Mouse (Mus musculus): ENCODE measurements around the gene Trub2. TPM values are rescaled to one million over a fixed set of nuclear protein-coding genes. Genes with fewer than 3 reads are reported as not detected.

The Trub2 gene
- total RNA-seq (2014; fragmentation: Nextera tagmentation) (31.4 and 39.4 TPM in 2 replicates), total RNA-seq (2017) (28.2 and 64.7 TPM in 2 replicates)

GRCm38 (mm10) chr2:29787937-29788681, at the start of gene Trub2:
Gene Trub2 (minus strand): TSS chr2:29788502.
- ATAC-seq (replicated peaks; ENCODE audit: poor library complexity, severe bottlenecking) = peak; percentile 96

- no peak for ATAC-seq (replicated peaks; ENCODE audit: poor library complexity, severe bottlenecking)
Observed at GRCm38 (mm10) chr2:29835391-29835899, 47.1 kb upstream of the Trub2 start.

GRCm38 (mm10) chr2:29833796-29834195, 45.5 kb upstream of the Trub2 start:
- ATAC-seq (replicated peaks; ENCODE audit: poor library complexity, severe bottlenecking) = no peak

GRCm38 (mm10) chr2:29831106-29831505, 42.8 kb upstream of the Trub2 start:
- ATAC-seq (replicated peaks; ENCODE audit: poor library complexity, severe bottlenecking) = no peak

- ATAC-seq (replicated peaks; ENCODE audit: poor library complexity, severe bottlenecking) = peak; percentile 72
Observed at GRCm38 (mm10) chr2:29827709-29828024, 39.4 kb upstream of the Trub2 start.

GRCm38 (mm10) chr2:29826926-29827708, 38.8 kb upstream of the Trub2 start:
- ATAC-seq (replicated peaks; ENCODE audit: poor library complexity, severe bottlenecking) = peak; percentile 94

- peak; percentile 2; the same call in 1 of the 2 replicates for ATAC-seq (replicated peaks; ENCODE audit: poor library complexity, severe bottlenecking)
Observed at GRCm38 (mm10) chr2:29826318-29826925, 38.1 kb upstream of the Trub2 start.

GRCm38 (mm10) chr2:29820025-29820817, 31.9 kb upstream of the Trub2 start, which contains the start of gene Urm1:
Gene Urm1 (plus strand): TSS chr2:29820075.
- ATAC-seq (replicated peaks; ENCODE audit: poor library complexity, severe bottlenecking) = peak; percentile 68

- ATAC-seq (replicated peaks; ENCODE audit: poor library complexity, severe bottlenecking) = no peak
Observed at GRCm38 (mm10) chr2:29819363-29819762, 31.1 kb upstream of the Trub2 start.

GRCm38 (mm10) chr2:29817426-29818232, 29.3 kb upstream of the Trub2 start:
- peak; percentile 73 for ATAC-seq (replicated peaks; ENCODE audit: poor library complexity, severe bottlenecking)

GRCm38 (mm10) chr2:29815678-29816371, 27.5 kb upstream of the Trub2 start:
- ATAC-seq (replicated peaks; ENCODE audit: poor library complexity, severe bottlenecking) = no peak

GRCm38 (mm10) chr2:29803400-29803831, 15.1 kb upstream of the Trub2 start:
- peak; percentile 72 for ATAC-seq (replicated peaks; ENCODE audit: poor library complexity, severe bottlenecking)

- no peak for ATAC-seq (replicated peaks; ENCODE audit: poor library complexity, severe bottlenecking)
Observed at GRCm38 (mm10) chr2:29802827-29803201, 14.5 kb upstream of the Trub2 start.

GRCm38 (mm10) chr2:29802075-29802826, 13.9 kb upstream of the Trub2 start, which contains the start of gene Slc27a4:
Gene Slc27a4 (plus strand): TSS chr2:29802634.
- peak; percentile 98 for ATAC-seq (replicated peaks; ENCODE audit: poor library complexity, severe bottlenecking)

- no peak for ATAC-seq (replicated peaks; ENCODE audit: poor library complexity, severe bottlenecking)
Observed at GRCm38 (mm10) chr2:29792772-29793487, 4.6 kb upstream of the Trub2 start.

- peak; percentile 90 for ATAC-seq (replicated peaks; ENCODE audit: poor library complexity, severe bottlenecking)
Observed at GRCm38 (mm10) chr2:29787104-29787917, 991 bp downstream of the Trub2 start, which contains the start of gene Coq4. Gene Coq4 (plus strand): TSS chr2:29787493.

Data from granulocyte monocyte progenitor cell, adult 5-6 weeks (primary cell).